Mouse (Mus musculus): Measurements from ENCODE around the gene Tmem230.

DNA sequence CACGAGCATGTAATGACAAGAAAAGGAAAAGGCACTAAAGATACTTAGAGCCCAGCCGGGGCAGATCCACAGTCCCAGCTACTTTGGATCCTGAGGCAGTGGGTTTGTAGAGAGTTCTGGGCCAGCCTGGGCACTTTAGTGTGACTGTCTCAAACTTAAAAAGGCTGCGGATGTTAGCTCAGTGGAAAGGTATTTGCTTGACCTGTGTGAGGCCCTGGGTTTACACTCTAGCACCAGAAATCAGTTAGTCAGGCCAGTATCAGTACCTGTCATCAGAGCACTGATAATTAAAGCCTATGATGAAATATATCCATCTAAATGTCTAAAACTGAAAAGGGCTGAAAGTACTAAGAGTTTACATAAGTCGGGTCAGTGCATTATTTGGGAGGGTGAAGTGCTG lies 28.6 kb upstream of the Tmem230 start:
- TF ChIP-seq GATA1 (IDR thresholded peaks at IDR 0.05; ENCODE audit: low read length) (no peak), TAL1 (IDR thresholded peaks at IDR 0.05; ENCODE audit: low read length) (no peak)
